Mouse (Mus musculus): ENCODE measurements around the gene Stat5b. TPM values are rescaled to one million over a fixed set of nuclear protein-coding genes. Genes with fewer than 3 reads are reported as not detected.

Stat5b gene
- polyA plus RNA-seq, 1 experiment from 2014 or later = 31.4 TPM

DNA sequence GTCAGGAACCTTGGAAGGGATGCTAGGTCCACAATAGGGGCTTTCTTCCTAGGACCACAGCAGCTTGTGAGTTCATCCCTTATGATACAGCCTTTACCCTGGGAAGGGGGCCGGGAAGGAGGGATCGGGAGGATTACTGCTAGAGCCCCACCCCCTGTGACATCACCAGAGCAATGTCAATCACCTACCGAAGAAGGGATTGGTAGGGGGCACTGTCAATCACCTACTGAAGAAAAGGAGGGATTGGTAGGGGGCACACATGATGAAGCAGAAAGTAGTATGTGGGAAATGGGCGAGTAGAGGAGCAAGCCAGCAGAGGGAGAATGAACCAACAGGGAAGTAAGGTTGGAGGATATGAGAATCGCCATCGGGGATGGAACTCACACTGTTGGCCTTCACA, 94.0 kb downstream of the Stat5b start:
- H3K4me3 ChIP-seq (ENCODE audit: control insufficient read depth in 1 of 2, insufficient read depth in 1 of 2, low read depth in 1 of 2, low read length in 2 of 2) = no peak overlapping the region
- peaks cover 47% of the 10 kb centered on the region for H3K27me3 ChIP-seq (ENCODE audit: control insufficient read depth, insufficient read depth, low read length)
- H3K4me2 ChIP-seq (ENCODE audit: low read length) = no peak overlapping the region
- no peaks in the 10 kb centered on the region for H3K36me3 ChIP-seq (ENCODE audit: control insufficient read depth, insufficient read depth, low read length)
- peaks cover 2 to 3% of the 10 kb centered on the region in 2 experiments; a peak in 2 of 4 replicates for H3K4me1 ChIP-seq (ENCODE audit: control insufficient read depth in 2 of 2, insufficient read depth in 2 of 2, low read length in 2 of 2)
- no peaks in the 10 kb centered on the region for H3K9me3 ChIP-seq (ENCODE audit: control insufficient read depth, low read length)
- no peak for ATAC-seq (ENCODE audit: insufficient number of reproducible peaks, insufficient read depth, low FRiP score, low read depth)
- no peak overlapping the region for H3K9ac ChIP-seq (ENCODE audit: low read length)
- no peak overlapping the region for H3K27ac ChIP-seq (replicated peaks in 1 of 2; ENCODE audit: control insufficient read depth in 1 of 2, insufficient read depth in 1 of 2, low read depth in 2 of 2, low read length in 2 of 2)
- 54% methylated on average over 6 of the region's 6 CpGs for WGBS

- 80% methylated on average over 3 of the region's 3 CpGs for WGBS
- Histone ChIP-seq H3K4me1 (ENCODE audit: control insufficient read depth in 2 of 2, insufficient read depth in 2 of 2, low read length in 2 of 2) (peaks cover 0 to 3% of the 10 kb centered on the region in 2 experiments; a peak in 2 of 4 replicates), H3K4me2 (ENCODE audit: low read length) (no peak overlapping the region), H3K27me3 (ENCODE audit: control insufficient read depth, insufficient read depth, low read length) (peaks cover 40% of the 10 kb centered on the region), H3K27ac (replicated peaks in 1 of 2; ENCODE audit: control insufficient read depth in 1 of 2, insufficient read depth in 1 of 2, low read depth in 2 of 2, low read length in 2 of 2) (no peak overlapping the region), H3K9me3 (ENCODE audit: control insufficient read depth, low read length) (no peaks in the 10 kb centered on the region), H3K4me3 (ENCODE audit: control insufficient read depth in 1 of 2, insufficient read depth in 1 of 2, low read depth in 1 of 2, low read length in 2 of 2) (no peak overlapping the region), H3K36me3 (ENCODE audit: control insufficient read depth, insufficient read depth, low read length) (no peaks in the 10 kb centered on the region), H3K9ac (ENCODE audit: low read length) (no peak overlapping the region)
- ATAC-seq (ENCODE audit: insufficient number of reproducible peaks, insufficient read depth, low FRiP score, low read depth) = no peak
Measured at GRCm38 (mm10) chr11:100754693-100755057, 95.8 kb downstream of the Stat5b start.

DNA sequence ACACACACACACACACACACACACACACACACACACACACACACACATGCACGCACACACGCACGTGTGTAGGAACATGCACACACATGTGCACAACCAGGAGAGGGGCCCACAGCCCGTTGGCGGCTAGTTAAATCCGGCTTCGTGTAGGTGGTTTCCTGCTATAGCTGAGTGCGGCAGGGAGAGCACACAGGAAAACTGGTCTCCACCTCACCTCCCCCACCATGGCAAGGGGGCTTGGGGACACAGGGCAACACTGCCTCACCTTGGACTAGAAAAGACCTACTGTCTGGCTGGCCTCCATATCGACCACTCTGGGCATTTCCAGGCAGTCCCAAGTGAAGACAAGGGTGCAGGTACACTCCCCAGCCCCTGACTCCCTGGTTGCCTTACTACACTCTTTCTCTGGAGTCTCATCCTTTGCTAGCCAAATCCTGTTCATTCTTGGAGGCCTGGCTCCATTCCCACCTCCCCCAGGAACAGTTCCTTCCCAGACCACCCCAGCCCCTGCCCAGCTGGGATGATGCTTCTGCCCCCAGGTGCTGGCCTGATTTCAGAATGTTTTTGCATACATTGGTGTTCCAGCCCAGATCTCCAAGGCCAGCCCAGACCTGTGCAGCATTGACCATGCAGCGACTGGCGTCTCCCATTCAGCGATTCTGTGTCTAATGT, 96.4 kb downstream of the Stat5b start:
- H3K4me1 ChIP-seq (ENCODE audit: control insufficient read depth in 2 of 2, insufficient read depth in 2 of 2, low read length in 2 of 2) = no peaks in the 10 kb centered on the region; a peak in 1 of 4 replicates
- no peak overlapping the region for H3K9ac ChIP-seq (ENCODE audit: low read length)
- no peak overlapping the region for H3K4me2 ChIP-seq (ENCODE audit: low read length)
- H3K27ac ChIP-seq (replicated peaks in 1 of 2; ENCODE audit: control insufficient read depth in 1 of 2, insufficient read depth in 1 of 2, low read depth in 2 of 2, low read length in 2 of 2) = no peak overlapping the region
- ATAC-seq (ENCODE audit: insufficient number of reproducible peaks, insufficient read depth, low FRiP score, low read depth) = no peak
- no peak overlapping the region for H3K4me3 ChIP-seq (ENCODE audit: control insufficient read depth in 1 of 2, insufficient read depth in 1 of 2, low read depth in 1 of 2, low read length in 2 of 2)
- no peaks in the 10 kb centered on the region for H3K36me3 ChIP-seq (ENCODE audit: control insufficient read depth, insufficient read depth, low read length)
- peaks cover 40% of the 10 kb centered on the region for H3K27me3 ChIP-seq (ENCODE audit: control insufficient read depth, insufficient read depth, low read length)
- H3K9me3 ChIP-seq (ENCODE audit: control insufficient read depth, low read length) = no peaks in the 10 kb centered on the region
- WGBS = 75% methylated on average over 12 of the region's 12 CpGs

DNA sequence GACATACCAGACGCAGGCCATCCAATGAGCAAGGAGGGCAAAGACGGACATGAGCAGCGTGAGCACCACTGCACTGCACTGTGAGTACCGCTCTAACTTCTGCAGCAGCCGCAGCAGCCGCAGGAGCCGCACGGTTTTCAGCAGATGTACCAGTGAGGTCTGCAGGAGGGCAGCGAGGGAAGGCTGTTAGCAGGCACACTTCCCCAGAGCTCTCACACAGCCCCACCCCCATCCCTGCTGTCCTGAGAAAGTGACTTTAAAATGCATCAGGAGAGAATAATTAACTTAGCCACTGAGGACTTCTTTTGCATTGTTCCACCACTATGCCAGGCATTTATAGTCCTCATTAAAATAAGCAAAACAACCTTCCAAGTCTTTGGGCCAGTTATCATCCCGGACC, 98.2 kb downstream of the Stat5b start:
- H3K4me3 ChIP-seq (ENCODE audit: control insufficient read depth in 1 of 2, insufficient read depth in 1 of 2, low read depth in 1 of 2, low read length in 2 of 2) = no peak overlapping the region
- H3K27me3 ChIP-seq (ENCODE audit: control insufficient read depth, insufficient read depth, low read length) = peaks cover 39% of the 10 kb centered on the region
- H3K4me2 ChIP-seq (ENCODE audit: low read length) = no peak overlapping the region
- no peaks in the 10 kb centered on the region for H3K4me1 ChIP-seq (ENCODE audit: control insufficient read depth in 2 of 2, insufficient read depth in 2 of 2, low read length in 2 of 2)
- H3K27ac ChIP-seq (replicated peaks in 1 of 2; ENCODE audit: control insufficient read depth in 1 of 2, insufficient read depth in 1 of 2, low read depth in 2 of 2, low read length in 2 of 2) = no peak overlapping the region
- no peak for ATAC-seq (ENCODE audit: insufficient number of reproducible peaks, insufficient read depth, low FRiP score, low read depth)
- no peak overlapping the region for H3K9ac ChIP-seq (ENCODE audit: low read length)
- no peaks in the 10 kb centered on the region for H3K36me3 ChIP-seq (ENCODE audit: control insufficient read depth, insufficient read depth, low read length)
- H3K9me3 ChIP-seq (ENCODE audit: control insufficient read depth, low read length) = no peaks in the 10 kb centered on the region
- WGBS = 34% methylated on average over 10 of the region's 10 CpGs

- H3K9ac ChIP-seq (ENCODE audit: low read length) = no peak overlapping the region
- no peaks in the 10 kb centered on the region for H3K9me3 ChIP-seq (ENCODE audit: control insufficient read depth, low read length)
- WGBS = 79% methylated on average over 16 of the region's 16 CpGs
- H3K4me2 ChIP-seq (ENCODE audit: low read length) = no peak overlapping the region
- ATAC-seq (ENCODE audit: insufficient number of reproducible peaks, insufficient read depth, low FRiP score, low read depth) = no peak
- H3K4me3 ChIP-seq (ENCODE audit: control insufficient read depth in 1 of 2, insufficient read depth in 1 of 2, low read depth in 1 of 2, low read length in 2 of 2) = no peak overlapping the region
- H3K27ac ChIP-seq (replicated peaks in 1 of 2; ENCODE audit: control insufficient read depth in 1 of 2, insufficient read depth in 1 of 2, low read depth in 2 of 2, low read length in 2 of 2) = no peak overlapping the region
- no peaks in the 10 kb centered on the region for H3K4me1 ChIP-seq (ENCODE audit: control insufficient read depth in 2 of 2, insufficient read depth in 2 of 2, low read length in 2 of 2)
- no peaks in the 10 kb centered on the region for H3K36me3 ChIP-seq (ENCODE audit: control insufficient read depth, insufficient read depth, low read length)
- H3K27me3 ChIP-seq (ENCODE audit: control insufficient read depth, insufficient read depth, low read length) = peaks cover 44% of the 10 kb centered on the region
Measured at GRCm38 (mm10) chr11:100750127-100750526, 100.4 kb downstream of the Stat5b start.

- 26% methylated on average over 25 of the region's 25 CpGs for WGBS
- Histone ChIP-seq H3K4me2 (ENCODE audit: low read length) (no peak overlapping the region), H3K36me3 (ENCODE audit: control insufficient read depth, insufficient read depth, low read length) (no peaks in the 10 kb centered on the region), H3K4me3 (ENCODE audit: control insufficient read depth in 1 of 2, insufficient read depth in 1 of 2, low read depth in 1 of 2, low read length in 2 of 2) (no peak overlapping the region), H3K9ac (ENCODE audit: low read length) (no peak overlapping the region), H3K4me1 (ENCODE audit: control insufficient read depth in 2 of 2, insufficient read depth in 2 of 2, low read length in 2 of 2) (no peaks in the 10 kb centered on the region), H3K9me3 (ENCODE audit: control insufficient read depth, low read length) (no peaks in the 10 kb centered on the region), H3K27me3 (ENCODE audit: control insufficient read depth, insufficient read depth, low read length) (peaks cover 44% of the 10 kb centered on the region), H3K27ac (replicated peaks in 1 of 2; ENCODE audit: control insufficient read depth in 1 of 2, insufficient read depth in 1 of 2, low read depth in 2 of 2, low read length in 2 of 2) (no peak overlapping the region)
- ATAC-seq (ENCODE audit: insufficient number of reproducible peaks, insufficient read depth, low FRiP score, low read depth) = no peak
Measured at GRCm38 (mm10) chr11:100749469-100749868, 101.1 kb downstream of the Stat5b start.

GRCm38 (mm10) chr11:100748620-100749019, 101.9 kb downstream of the Stat5b start:
- 68% methylated on average over 4 of the region's 4 CpGs for WGBS
- Histone ChIP-seq H3K27ac (replicated peaks in 1 of 2; ENCODE audit: control insufficient read depth in 1 of 2, insufficient read depth in 1 of 2, low read depth in 2 of 2, low read length in 2 of 2) (no peak overlapping the region), H3K27me3 (ENCODE audit: control insufficient read depth, insufficient read depth, low read length) (peaks cover 44% of the 10 kb centered on the region), H3K36me3 (ENCODE audit: control insufficient read depth, insufficient read depth, low read length) (no peaks in the 10 kb centered on the region), H3K9me3 (ENCODE audit: control insufficient read depth, low read length) (no peaks in the 10 kb centered on the region), H3K4me3 (ENCODE audit: control insufficient read depth in 1 of 2, insufficient read depth in 1 of 2, low read depth in 1 of 2, low read length in 2 of 2) (no peak overlapping the region), H3K4me2 (ENCODE audit: low read length) (no peak overlapping the region), H3K4me1 (ENCODE audit: control insufficient read depth in 2 of 2, insufficient read depth in 2 of 2, low read length in 2 of 2) (no peaks in the 10 kb centered on the region), H3K9ac (ENCODE audit: low read length) (no peak overlapping the region)
- no peak for ATAC-seq (ENCODE audit: insufficient number of reproducible peaks, insufficient read depth, low FRiP score, low read depth)

DNA sequence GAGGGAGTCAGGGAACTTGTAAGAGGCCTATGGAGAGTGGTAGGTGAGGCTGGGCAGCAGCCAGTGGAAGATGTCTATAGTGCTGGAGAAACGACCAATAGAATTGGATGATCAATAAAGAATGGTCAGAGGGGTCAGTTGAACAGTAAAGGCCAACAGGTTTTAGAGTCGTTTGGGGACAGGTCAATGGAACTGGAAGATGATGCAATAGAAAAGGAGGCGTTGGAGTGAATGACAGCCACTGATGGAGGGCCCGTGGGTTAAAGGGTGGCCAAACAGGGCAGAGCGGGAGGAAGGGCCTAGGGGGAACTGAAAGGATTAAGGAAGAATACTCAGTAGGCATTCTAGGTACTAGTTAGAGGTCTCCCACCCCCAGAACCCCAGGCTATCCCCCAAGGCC, 103.4 kb downstream of the Stat5b start:
- Histone ChIP-seq H3K4me3 (ENCODE audit: control insufficient read depth in 1 of 2, insufficient read depth in 1 of 2, low read depth in 1 of 2, low read length in 2 of 2) (no peak overlapping the region), H3K27me3 (ENCODE audit: control insufficient read depth, insufficient read depth, low read length) (peaks cover 36% of the 10 kb centered on the region), H3K9ac (ENCODE audit: low read length) (no peak overlapping the region), H3K4me1 (ENCODE audit: control insufficient read depth in 2 of 2, insufficient read depth in 2 of 2, low read length in 2 of 2) (no peaks in the 10 kb centered on the region), H3K27ac (replicated peaks in 1 of 2; ENCODE audit: control insufficient read depth in 1 of 2, insufficient read depth in 1 of 2, low read depth in 2 of 2, low read length in 2 of 2) (no peak overlapping the region), H3K9me3 (ENCODE audit: control insufficient read depth, low read length) (no peaks in the 10 kb centered on the region), H3K4me2 (ENCODE audit: low read length) (no peak overlapping the region), H3K36me3 (ENCODE audit: control insufficient read depth, insufficient read depth, low read length) (no peaks in the 10 kb centered on the region)
- 59% methylated on average over 5 of the region's 5 CpGs for WGBS
- no peak for ATAC-seq (ENCODE audit: insufficient number of reproducible peaks, insufficient read depth, low FRiP score, low read depth)

All from heart, embryonic 14.5 days (tissue).